Mouse (Mus musculus) monocyte, adult 5-6 weeks (primary cell): ENCODE measurements at regions not wholly inside any gene's neighbourhood (a gene's known extent, or its start where the extent isn't known, plus 50 kb on each side); places are given as distances from the start of the nearest gene placed in this dataset.

Experiments
- ATAC-seq: fragments of 153-309, 156-312 bp; replicated peaks from 2 replicates; pipeline ENCODE4 v1.8.0; 2017; ENCODE audit warnings: mild to moderate bottlenecking; ENCODE audit not compliant: low TSS enrichment, insufficient number of reproducible peaks, severe bottlenecking, poor library complexity, low FRiP score

GRCm38 (mm10) chr7:115410501-115411230 is 627.9 kb downstream of the Sox6 start:
- no peak for ATAC-seq

DNA sequence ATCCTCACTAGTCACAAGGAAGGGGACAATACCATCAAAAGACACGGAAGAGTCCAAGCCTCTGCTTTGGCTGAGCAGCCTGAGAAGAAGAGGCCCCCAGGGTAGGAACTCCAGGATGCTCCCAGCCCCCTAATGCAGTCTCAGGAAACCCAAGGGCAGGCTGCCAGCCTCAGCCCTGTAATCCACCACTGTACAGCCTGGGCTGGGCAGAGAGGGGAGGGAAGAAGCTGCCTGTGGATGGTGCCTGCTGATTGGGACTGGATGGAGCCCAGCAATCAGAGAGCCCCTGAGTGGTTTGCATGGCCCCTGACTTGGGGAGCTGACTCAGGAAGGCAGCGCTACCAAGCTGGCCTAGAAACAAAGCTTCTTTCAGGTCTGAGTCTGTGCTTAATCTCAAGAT is 627.1 kb downstream of the Sox6 start:
- ATAC-seq = no peak

- no peak for ATAC-seq
Observed at GRCm38 (mm10) chr7:115415147-115415561, 623.4 kb downstream of the Sox6 start.
